Mouse (Mus musculus): ENCODE measurements around the gene Tbx1. TPM values are rescaled to one million over a fixed set of nuclear protein-coding genes. Genes with fewer than 3 reads are reported as not detected.

Tbx1 gene
- polyA plus RNA-seq, 1 experiment, result 0.49 TPM

DNA sequence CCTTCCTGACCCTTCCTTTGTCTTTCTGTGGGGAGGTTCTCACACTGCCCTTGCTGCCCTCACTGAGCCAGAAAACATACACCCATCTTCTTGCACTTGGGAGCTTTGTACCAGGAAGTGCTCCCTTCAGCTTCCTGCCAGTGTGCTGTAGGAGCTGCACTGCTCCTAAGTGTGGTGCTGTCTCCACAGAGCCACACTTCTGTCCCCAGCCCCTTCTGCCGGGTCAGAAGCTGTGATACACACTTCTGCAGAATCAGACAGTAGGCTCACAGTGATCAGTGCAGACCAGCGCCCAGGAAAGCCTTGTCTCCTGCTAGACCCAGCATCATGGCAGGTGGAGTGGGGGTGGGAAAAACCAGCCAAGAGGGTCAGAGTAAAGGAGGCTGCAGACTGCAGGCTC, 42.3 kb upstream of the Tbx1 start:
- peaks cover 9% of the 10 kb centered on the region for H3K4me1 ChIP-seq (replicated peaks; ENCODE audit: control insufficient read depth, insufficient read depth, low read length)
- no peaks in the 10 kb centered on the region for H3K36me3 ChIP-seq (ENCODE audit: control insufficient read depth, insufficient read depth, low read length)
- no peak overlapping the region for H3K27ac ChIP-seq (ENCODE audit: control insufficient read depth, insufficient read depth, low read length)
- TF ChIP-seq POLR2A (IDR thresholded peaks at IDR 0.05; ENCODE audit: control insufficient read depth, extremely low read depth, insufficient read depth, low read length, poor library complexity) (no peak), CTCF (IDR thresholded peaks at IDR 0.05; ENCODE audit: borderline replicate concordance, control insufficient read depth, extremely low read depth, insufficient read depth, low read length, poor library complexity) (no peak)
- no peak for DNase-seq
- peaks cover 12% of the 10 kb centered on the region; the same call in 1 of the 2 replicates for H3K27me3 ChIP-seq (ENCODE audit: control insufficient read depth, insufficient read depth, low read length)
- WGBS, result 78% methylated on average over 2 of the region's 2 CpGs
- H3K4me3 ChIP-seq (ENCODE audit: control insufficient read depth, insufficient read depth, low read length), result no peak overlapping the region

DNA sequence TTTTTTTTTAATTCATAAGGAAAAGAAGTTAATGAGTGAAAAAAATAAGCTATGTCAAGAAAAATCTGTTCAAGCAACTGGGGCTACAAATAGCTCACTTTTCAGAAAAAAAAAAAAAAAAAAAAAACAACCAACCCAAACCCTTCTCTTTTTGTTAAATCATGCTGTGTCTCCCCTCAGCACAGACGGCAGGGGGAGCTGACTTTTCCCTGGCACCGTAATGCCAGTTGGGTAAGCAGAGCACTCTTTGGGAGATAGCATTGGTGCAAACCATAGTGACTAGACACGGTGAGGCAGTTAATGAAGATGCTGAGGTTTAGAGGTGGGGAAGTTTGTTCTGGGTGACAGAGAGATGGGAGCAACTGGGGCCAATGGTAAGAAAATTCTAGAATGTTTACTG, 41.6 kb upstream of the Tbx1 start:
- Histone ChIP-seq H3K36me3 (ENCODE audit: control insufficient read depth, insufficient read depth, low read length) (no peaks in the 10 kb centered on the region), H3K27me3 (ENCODE audit: control insufficient read depth, insufficient read depth, low read length) (peaks cover 12% of the 10 kb centered on the region; the same call in 1 of the 2 replicates), H3K4me1 (replicated peaks; ENCODE audit: control insufficient read depth, insufficient read depth, low read length) (peaks cover 10% of the 10 kb centered on the region), H3K4me3 (ENCODE audit: control insufficient read depth, insufficient read depth, low read length) (no peak overlapping the region), H3K27ac (ENCODE audit: control insufficient read depth, insufficient read depth, low read length) (no peak overlapping the region)
- 21% methylated on average over 3 of the region's 3 CpGs for WGBS
- DNase-seq, result no peak
- TF ChIP-seq POLR2A (IDR thresholded peaks at IDR 0.05; ENCODE audit: control insufficient read depth, extremely low read depth, insufficient read depth, low read length, poor library complexity) (no peak), CTCF (IDR thresholded peaks at IDR 0.05; ENCODE audit: borderline replicate concordance, control insufficient read depth, extremely low read depth, insufficient read depth, low read length, poor library complexity) (no peak)

DNA sequence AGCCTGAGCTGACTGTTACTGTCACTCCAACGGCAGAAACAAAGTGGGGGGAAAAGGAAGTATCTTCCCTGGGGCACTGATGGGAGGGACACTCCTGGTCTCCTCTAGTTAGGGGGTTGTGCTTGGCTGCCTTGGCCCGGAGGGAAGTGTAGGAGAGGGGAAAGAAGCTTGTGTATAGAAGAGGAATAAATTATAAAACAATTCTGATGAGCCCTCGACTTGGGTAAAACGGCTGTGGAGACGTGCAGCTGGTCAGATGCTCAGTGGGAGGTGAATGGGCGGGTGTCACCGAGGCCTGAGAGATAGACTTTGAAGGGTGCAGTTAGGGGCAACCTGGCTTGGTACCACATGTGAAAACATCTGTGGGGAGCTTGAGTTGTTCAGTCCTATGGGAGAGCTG, 40.7 kb upstream of the Tbx1 start:
- Histone ChIP-seq H3K27me3 (ENCODE audit: control insufficient read depth, insufficient read depth, low read length) (peaks cover 12% of the 10 kb centered on the region; the same call in 1 of the 2 replicates), H3K4me1 (replicated peaks; ENCODE audit: control insufficient read depth, insufficient read depth, low read length) (peaks cover 16% of the 10 kb centered on the region), H3K27ac (ENCODE audit: control insufficient read depth, insufficient read depth, low read length) (no peak overlapping the region), H3K4me3 (ENCODE audit: control insufficient read depth, insufficient read depth, low read length) (no peak overlapping the region), H3K36me3 (ENCODE audit: control insufficient read depth, insufficient read depth, low read length) (no peaks in the 10 kb centered on the region)
- DNase-seq, result no peak
- WGBS, result 62% methylated on average over 7 of the region's 7 CpGs
- no peak for TF ChIP-seq CTCF (IDR thresholded peaks at IDR 0.05; ENCODE audit: borderline replicate concordance, control insufficient read depth, extremely low read depth, insufficient read depth, low read length, poor library complexity)
- TF ChIP-seq POLR2A (IDR thresholded peaks at IDR 0.05; ENCODE audit: control insufficient read depth, extremely low read depth, insufficient read depth, low read length, poor library complexity), result no peak

DNA sequence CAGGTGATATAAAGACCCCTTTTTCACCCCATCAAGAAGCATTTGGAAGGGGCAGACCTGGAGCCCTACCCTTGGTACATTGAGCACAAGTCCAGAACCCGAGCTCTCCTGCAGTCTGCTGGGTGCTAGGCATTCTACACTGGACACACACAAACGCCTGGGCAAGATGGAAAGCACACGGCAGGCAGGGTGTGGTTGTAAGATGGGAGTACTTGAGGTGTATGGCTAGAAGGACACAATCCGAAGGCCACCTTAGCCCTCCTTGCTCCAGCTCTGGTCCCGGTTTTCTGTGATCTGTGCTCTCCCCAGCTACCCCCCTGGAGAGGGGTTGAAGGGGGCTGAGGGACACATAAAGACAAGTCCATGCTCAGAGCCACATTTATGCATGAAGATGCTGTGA, 39.8 kb upstream of the Tbx1 start:
- no peaks in the 10 kb centered on the region for H3K36me3 ChIP-seq (ENCODE audit: control insufficient read depth, insufficient read depth, low read length)
- no peak overlapping the region for H3K27ac ChIP-seq (ENCODE audit: control insufficient read depth, insufficient read depth, low read length)
- DNase-seq, result no peak
- H3K4me1 ChIP-seq (replicated peaks; ENCODE audit: control insufficient read depth, insufficient read depth, low read length), result peaks cover 21% of the 10 kb centered on the region
- TF ChIP-seq POLR2A (IDR thresholded peaks at IDR 0.05; ENCODE audit: control insufficient read depth, extremely low read depth, insufficient read depth, low read length, poor library complexity) (no peak), CTCF (IDR thresholded peaks at IDR 0.05; ENCODE audit: borderline replicate concordance, control insufficient read depth, extremely low read depth, insufficient read depth, low read length, poor library complexity) (no peak)
- H3K4me3 ChIP-seq (ENCODE audit: control insufficient read depth, insufficient read depth, low read length), result no peak overlapping the region
- 70% methylated on average over 5 of the region's 5 CpGs for WGBS
- H3K27me3 ChIP-seq (ENCODE audit: control insufficient read depth, insufficient read depth, low read length), result peaks cover 17% of the 10 kb centered on the region; the same call in 1 of the 2 replicates

DNA sequence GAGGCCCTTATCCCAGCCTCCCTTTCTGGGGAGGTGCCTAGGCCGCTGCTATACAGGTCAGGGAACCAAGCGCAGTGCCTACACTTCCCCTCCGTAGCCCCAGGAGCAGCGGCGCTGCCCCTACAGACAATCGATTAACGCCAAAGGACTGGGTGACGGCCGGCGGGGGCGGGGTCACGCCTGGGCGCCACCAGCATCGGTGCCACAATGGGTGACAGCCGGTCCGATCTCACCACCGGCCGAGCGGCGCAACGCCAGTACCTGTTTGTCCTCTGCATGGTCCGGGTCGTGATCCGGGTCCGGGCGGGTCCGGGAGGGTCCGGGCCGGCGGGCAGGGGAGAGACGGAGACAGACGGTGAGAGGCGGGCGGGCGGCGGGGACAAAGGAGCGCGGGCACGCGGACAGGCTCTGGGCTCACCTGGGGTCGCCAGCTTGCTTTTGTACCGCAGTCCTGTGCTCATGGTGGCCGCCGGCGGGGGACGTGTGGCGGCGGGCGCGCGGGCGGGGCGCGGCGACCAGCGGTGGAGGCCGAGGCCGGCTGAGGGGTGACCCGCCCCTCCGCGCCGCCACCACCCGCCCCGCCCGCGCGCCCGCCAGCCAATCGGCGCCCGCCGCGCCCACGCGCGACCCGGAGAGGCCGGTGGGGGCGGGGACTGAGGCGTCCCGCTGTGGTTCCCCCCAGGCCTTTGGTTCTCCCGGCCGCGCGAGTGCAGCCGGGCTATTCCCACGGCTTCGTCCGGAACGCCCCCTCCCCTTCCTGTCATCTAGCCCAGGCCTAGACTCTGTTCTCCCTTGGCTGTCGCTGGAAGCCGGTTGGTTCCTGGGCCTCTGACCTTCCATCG, 39.1 kb upstream of the Tbx1 start, which contains the start of gene Sept5:
TSS of gene Sept5 (minus strand) at position 565 of the 842 bp plus-strand sequence.
- no peak for TF ChIP-seq POLR2A (IDR thresholded peaks at IDR 0.05; ENCODE audit: control insufficient read depth, extremely low read depth, insufficient read depth, low read length, poor library complexity)
- TF ChIP-seq CTCF (IDR thresholded peaks at IDR 0.05; ENCODE audit: borderline replicate concordance, control insufficient read depth, extremely low read depth, insufficient read depth, low read length, poor library complexity), result no peak
- Histone ChIP-seq H3K27me3 (ENCODE audit: control insufficient read depth, insufficient read depth, low read length) (peaks cover 22% of the 10 kb centered on the region; the same call in 1 of the 2 replicates), H3K36me3 (ENCODE audit: control insufficient read depth, insufficient read depth, low read length) (no peaks in the 10 kb centered on the region), H3K4me3 (ENCODE audit: control insufficient read depth, insufficient read depth, low read length) (peak within 1 kb of the TSS; percentile 38), H3K27ac (ENCODE audit: control insufficient read depth, insufficient read depth, low read length) (no peak within 1 kb of the TSS), H3K4me1 (replicated peaks; ENCODE audit: control insufficient read depth, insufficient read depth, low read length) (peaks cover 21% of the 10 kb centered on the region)
- peak; percentile 34 for DNase-seq
- WGBS, result 1% methylated on average over 93 of the region's 93 CpGs

DNA sequence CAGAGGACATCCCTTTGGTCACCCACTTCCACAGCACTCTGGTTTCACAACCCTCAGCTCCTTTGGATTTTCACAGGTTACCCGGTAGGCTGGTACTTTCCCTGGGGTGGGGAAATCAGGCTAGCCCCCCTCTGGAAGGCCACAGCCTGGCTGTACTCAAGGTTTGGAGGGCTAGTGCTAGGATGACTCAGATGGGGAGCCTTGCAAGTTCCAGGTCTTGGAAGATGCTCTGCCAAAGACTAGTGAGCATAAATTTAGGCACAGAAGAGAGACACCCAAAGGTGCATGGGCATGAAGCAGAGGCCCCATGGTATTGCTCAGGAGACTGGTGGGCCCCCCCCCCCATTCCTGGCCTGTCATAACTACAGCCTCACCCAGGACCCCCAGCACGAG, 38.5 kb upstream of the Tbx1 start:
- H3K4me1 ChIP-seq (replicated peaks; ENCODE audit: control insufficient read depth, insufficient read depth, low read length), result peaks cover 21% of the 10 kb centered on the region
- 47% methylated on average over 2 of the region's 2 CpGs for WGBS
- H3K27me3 ChIP-seq (ENCODE audit: control insufficient read depth, insufficient read depth, low read length), result peaks cover 25% of the 10 kb centered on the region; the same call in 1 of the 2 replicates
- H3K27ac ChIP-seq (ENCODE audit: control insufficient read depth, insufficient read depth, low read length), result no peak overlapping the region
- H3K36me3 ChIP-seq (ENCODE audit: control insufficient read depth, insufficient read depth, low read length), result no peaks in the 10 kb centered on the region
- DNase-seq, result no peak
- TF ChIP-seq POLR2A (IDR thresholded peaks at IDR 0.05; ENCODE audit: control insufficient read depth, extremely low read depth, insufficient read depth, low read length, poor library complexity) (no peak), CTCF (IDR thresholded peaks at IDR 0.05; ENCODE audit: borderline replicate concordance, control insufficient read depth, extremely low read depth, insufficient read depth, low read length, poor library complexity) (no peak)
- 0 out of 2 replicates have a peak overlapping the region, but pooled peaks have one; percentile 38 for H3K4me3 ChIP-seq (ENCODE audit: control insufficient read depth, insufficient read depth, low read length)
